Mouse (Mus musculus) lung, adult 2 months (tissue): ENCODE results near the gene Esam. TPM values are rescaled to one million over a fixed set of nuclear protein-coding genes. Genes with fewer than 3 reads are reported as not detected.
A peak's percentile ranks its signal among the peaks of the same experiment; 100 is the strongest.

Experiments
- DNase-seq: peaks from one replicate; pipeline ENCODE4 v3.0.0; 2022
- H3K4me1 ChIP-seq: fragments of 200-500 bp; 2 replicates; pipeline ENCODE4 v1.6.1; 2011; ENCODE audit warnings: low read length; ENCODE audit not compliant: control insufficient read depth, insufficient read depth
- H3K4me3 ChIP-seq: fragments of 200-500 bp; replicated peaks from 2 replicates; pipeline ENCODE3; 2011; ENCODE audit warnings: low read depth, mild to moderate bottlenecking, control low read depth, low read length; ENCODE audit errors: extremely low read depth
- CTCF ChIP-seq: fragments of 200-500 bp; IDR thresholded peaks from 2 replicates; pipeline ENCODE4 v1.5.1; 2011; ENCODE audit warnings: mild to moderate bottlenecking, low read length, control low read depth; ENCODE audit not compliant: insufficient read depth
- POLR2A ChIP-seq: fragments of 200-500 bp; IDR thresholded peaks from 2 replicates; pipeline ENCODE4 v1.6.1; 2011; ENCODE audit warnings: low read depth, mild to moderate bottlenecking, control low read depth, low read length, borderline replicate concordance; ENCODE audit errors: extremely low read depth
- WGBS: fragments of 180-500 bp; shearing (Covaris S2); methylation state at CpG from one replicate; pipeline ENCODE4 v1.1.7; 2018; 5-methylcytosine and 5-hydroxymethylcytosine counted together
- polyA plus RNA-seq: library from polyadenylated mRNA; depleted of rRNA; stranded (reverse); fragments of >200 nt; gene quantifications from 2 replicates; pipeline ENCODE4 v1.2.3, GENCODE M21; 2012

The Esam gene
- polyA plus RNA-seq, 1 experiment, result 229 TPM

DNA sequence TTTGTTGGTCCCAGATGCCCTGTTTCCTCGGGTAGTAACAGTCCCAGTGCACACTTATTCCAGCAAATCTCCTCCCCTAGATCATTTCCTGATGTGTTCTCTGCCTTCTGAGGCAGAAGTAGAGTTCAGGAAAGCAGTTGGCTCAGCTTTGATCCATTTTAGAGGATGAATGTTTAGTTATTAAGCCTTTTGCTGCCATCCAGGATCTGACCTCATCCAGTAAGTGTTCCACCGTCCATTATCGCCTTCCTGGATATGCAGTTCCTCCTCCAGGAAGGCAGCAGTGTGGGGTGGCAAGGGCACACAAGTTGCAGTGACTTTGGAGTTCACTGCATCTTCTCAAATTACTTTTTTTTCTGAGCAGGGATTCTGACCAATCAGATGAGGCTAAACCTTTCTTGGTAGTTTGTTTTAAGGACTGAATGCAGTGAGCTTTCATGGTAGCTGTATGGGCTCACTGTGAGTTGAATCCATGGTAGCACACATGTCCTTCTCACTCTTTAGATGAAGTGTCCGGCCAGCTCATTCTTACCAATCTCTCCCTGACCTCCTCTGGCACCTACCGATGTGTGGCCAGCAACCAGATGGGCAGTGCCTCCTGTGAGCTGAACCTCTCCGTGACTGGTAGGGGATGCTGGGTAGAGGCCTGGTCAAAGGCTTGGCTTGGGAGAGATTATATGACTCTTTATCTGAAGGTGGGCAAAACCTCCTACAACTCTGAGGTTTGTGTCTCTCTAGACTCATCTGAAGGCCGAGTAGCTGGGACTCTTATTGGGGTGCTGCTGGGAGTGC lies 14.2 kb downstream of the Esam start:
- TF ChIP-seq CTCF (no peak), POLR2A (no peak)
- WGBS, result 46% methylated on average over 7 of the region's 7 CpGs
- Histone ChIP-seq H3K4me1 (peaks cover 33% of the 10 kb centered on the region), H3K4me3 (no peak overlapping the region)
- DNase-seq, result no peak

DNA sequence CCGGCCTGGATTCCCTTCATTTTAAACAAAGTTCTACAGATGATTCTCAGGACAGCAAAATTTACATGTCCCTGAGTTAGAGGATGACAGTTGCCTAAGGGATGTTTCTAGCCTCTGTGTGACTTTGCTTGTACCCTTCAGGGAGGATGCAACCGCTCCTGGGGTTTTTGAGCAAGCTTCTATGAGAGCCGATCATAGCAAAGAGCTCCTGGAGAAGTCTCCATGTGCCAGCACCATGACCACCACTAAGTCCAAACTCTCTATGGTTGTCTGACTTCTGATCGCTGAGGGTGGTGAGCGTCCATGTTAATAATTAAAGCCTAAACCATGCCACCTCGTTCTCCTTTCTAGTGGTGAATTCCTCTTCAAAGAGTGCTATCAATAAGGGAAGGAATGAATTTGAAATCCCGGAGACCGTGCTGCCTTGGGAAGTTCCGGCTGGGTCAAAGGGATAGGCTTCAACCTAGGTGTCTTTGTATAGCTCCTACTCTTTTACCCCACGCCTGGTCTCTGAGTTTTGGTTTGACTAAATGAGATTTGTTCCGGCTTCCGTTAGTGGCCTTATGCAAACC lies 16.1 kb downstream of the Esam start:
- no peak for TF ChIP-seq CTCF
- TF ChIP-seq POLR2A, result no peak
- H3K4me1 ChIP-seq, result peaks cover 25% of the 10 kb centered on the region
- peak overlapping the region; percentile 40 for H3K4me3 ChIP-seq
- 29% methylated on average over 12 of the region's 12 CpGs for WGBS
- no peak for DNase-seq

DNA sequence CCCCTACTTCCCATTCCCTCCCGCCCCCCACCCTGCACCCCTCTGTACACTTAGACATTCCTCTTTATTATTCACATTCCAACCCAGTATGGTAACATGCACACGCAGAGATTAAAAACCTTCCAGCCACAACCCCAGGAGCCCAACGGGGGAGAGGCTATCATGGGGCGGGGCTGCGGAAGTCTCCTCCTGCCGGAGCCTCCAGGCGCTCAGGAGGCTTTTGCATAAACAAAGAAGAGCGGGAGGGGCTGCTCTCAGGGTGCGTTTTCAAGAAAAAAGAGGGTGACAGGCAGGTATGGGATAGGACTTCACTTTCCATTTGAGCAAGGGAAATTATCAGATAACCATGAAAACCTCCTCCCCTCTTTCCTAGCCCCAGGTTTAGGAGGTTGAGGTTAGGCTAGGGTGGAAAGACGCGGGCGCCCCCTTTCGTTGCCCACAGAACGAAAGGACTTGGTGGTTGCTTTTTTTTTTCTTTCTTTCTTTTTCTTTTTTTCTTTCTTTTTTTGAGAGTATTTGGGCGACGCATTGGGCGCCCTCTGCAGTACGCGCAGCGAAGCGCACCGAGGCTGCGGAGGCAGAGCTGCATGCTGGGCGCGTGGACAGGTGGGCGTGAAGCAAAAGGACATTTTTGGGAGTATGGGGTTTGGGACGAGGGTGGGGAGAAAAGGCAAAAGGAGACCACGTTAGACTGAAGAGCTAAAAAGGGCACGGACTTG lies 16.7 kb downstream of the Esam start:
- peak overlapping the region; percentile 40 for H3K4me3 ChIP-seq
- no peak for TF ChIP-seq POLR2A
- TF ChIP-seq CTCF, result peak; percentile 61
- H3K4me1 ChIP-seq, result peaks cover 25% of the 10 kb centered on the region
- peak; percentile 69 for DNase-seq
- WGBS, result 6% methylated on average over 29 of the region's 29 CpGs

DNA sequence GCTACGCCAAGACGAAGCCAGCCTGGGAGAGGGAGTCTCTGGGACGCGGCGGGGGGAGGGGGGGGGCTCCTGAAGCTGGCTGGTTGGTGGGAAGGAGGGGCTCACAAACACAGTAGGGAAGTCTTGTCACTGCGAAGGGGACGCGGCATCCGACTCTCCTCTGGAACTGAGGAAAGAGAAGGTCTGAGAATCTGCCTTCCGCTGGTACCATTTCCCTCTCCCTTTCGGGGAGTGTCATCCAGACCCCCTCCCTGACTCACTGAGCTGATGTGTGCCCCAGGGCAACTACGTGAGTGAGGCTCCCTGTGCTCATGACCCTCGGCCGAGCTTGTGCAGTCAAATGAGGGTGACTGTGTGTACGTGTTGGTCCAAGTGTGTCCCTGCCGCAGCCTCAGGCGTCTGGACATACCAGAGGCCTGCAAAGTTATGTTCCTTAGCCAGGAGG lies 17.3 kb downstream of the Esam start:
- H3K4me3 ChIP-seq, result no peak overlapping the region
- peak; percentile 30; the same call in 1 of the 2 replicates for TF ChIP-seq POLR2A
- TF ChIP-seq CTCF, result no peak
- 37% methylated on average over 17 of the region's 17 CpGs for WGBS
- DNase-seq, result no peak
- peaks cover 21% of the 10 kb centered on the region for H3K4me1 ChIP-seq

DNA sequence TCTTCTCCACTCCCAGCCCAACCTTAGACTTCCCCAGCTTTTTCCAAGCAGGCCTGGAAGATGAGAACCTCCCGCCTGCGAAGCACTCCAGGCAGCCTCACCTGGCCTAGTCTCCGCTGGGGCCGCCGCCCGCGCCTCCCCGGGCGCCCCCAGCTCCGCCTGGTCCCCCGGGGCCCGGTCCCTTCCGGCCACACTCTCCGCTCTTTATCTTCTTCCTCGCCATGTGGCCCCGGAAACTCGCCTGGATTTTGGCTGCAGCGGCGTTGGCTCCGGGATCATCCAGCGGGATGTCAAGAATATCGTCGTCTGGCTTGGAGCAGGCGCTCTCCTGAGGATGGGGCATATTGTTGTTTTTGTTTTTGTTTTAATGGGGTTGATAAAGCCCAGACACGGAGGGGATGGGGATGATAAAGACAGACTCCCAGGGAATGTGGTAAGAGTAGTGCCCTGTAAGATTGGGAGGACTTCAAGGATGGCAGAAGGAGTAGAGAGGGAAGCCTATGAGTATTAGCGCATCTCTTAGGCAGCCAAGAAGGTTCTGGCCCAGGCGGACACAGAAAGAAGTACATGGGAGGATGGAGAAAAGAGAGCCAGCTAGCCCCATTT lies 18.1 kb downstream of the Esam start:
- no peak overlapping the region for H3K4me3 ChIP-seq
- DNase-seq, result no peak
- TF ChIP-seq CTCF, result no peak
- TF ChIP-seq POLR2A, result no peak
- WGBS, result 52% methylated on average over 27 of the region's 27 CpGs
- peaks cover 19% of the 10 kb centered on the region for H3K4me1 ChIP-seq

DNA sequence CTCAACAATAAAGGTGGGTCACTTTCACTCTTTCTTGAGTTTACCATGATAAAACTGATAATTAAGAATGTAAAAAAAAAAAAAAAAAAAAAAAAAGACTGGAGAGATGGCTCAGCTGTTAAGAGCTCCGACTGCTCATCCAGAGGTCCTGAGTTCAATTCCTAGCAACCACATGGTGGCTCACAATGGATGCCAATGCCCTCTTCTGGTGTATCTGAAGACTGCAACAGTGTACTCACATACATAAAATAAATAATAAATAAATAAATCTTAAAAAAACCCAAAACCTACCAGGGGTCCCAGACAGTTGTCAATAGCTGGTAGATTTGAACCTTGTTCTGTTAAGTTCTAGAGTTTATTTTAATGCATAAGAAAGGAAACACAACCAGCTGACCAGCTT lies 19.0 kb downstream of the Esam start:
- TF ChIP-seq CTCF (no peak), POLR2A (no peak)
- no peak for DNase-seq
- Histone ChIP-seq H3K4me3 (no peak overlapping the region), H3K4me1 (peaks cover 13% of the 10 kb centered on the region)
- 46% methylated on average over 1 of the region's 1 CpGs for WGBS

DNA sequence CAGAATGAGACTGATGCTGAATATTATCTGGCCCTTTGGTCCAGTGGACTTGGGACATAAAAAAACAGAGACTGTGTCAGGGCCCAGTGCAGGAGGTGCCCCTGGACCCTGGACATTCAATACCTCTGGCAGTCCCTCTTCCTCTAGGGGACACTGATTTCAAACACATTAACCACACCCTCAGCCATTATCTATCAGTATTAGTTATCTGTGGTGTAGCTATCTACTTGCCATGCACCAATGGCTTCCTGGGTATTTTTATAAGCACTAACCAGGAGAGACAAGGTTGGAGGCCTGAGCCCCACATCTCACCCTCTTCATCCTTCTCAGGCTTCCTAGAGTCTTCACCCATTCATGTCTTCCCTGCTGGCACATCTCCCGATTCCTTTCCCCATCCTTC lies 22.6 kb downstream of the Esam start:
- peaks cover 3% of the 10 kb centered on the region; the same call in 1 of the 2 replicates for H3K4me1 ChIP-seq
- no peak overlapping the region for H3K4me3 ChIP-seq
- TF ChIP-seq POLR2A (no peak), CTCF (no peak)
- WGBS, result 74% methylated on average over 1 of the region's 1 CpGs
- DNase-seq, result no peak

GRCm38 (mm10) chr9:37551751-37552531 lies 24.1 kb downstream of the Esam start:
- no peak for DNase-seq
- WGBS, result 2% methylated on average over 23 of the region's 23 CpGs
- no peak for TF ChIP-seq CTCF
- no peak for TF ChIP-seq POLR2A
- H3K4me1 ChIP-seq, result peaks cover 3% of the 10 kb centered on the region; the same call in 1 of the 2 replicates
- H3K4me3 ChIP-seq, result peak overlapping the region; percentile 48
